Mouse (Mus musculus): Measurements from ENCODE around the gene Setd1a. TPM values are rescaled to one million over a fixed set of nuclear protein-coding genes. Genes with fewer than 3 reads are reported as not detected.
"Not testable (repeated sequence)": the region's sequence is repeated elsewhere in the genome, so short reads cannot be mapped to it uniquely, and the experiment has no call there.

Gene Setd1a
- total RNA-seq, 2 experiments from 2014 or later = 26.1 to 29.9 TPM

GRCm38 (mm10) chr7:127822494-127822893, 46.0 kb downstream of the Setd1a start:
- intact Hi-C loops (cut with DNase I) = no loop called here
- DNase-seq = no peak

- DNase-seq = no peak
- intact Hi-C loops (cut with DNase I) = no loop called here
These were observed 47.0 kb downstream of the Setd1a start for GRCm38 (mm10) chr7:127823236-127824171.

GRCm38 (mm10) chr7:127824176-127824871, 47.9 kb downstream of the Setd1a start, which contains the start of the genes Stx4a and Stx1b:
TSS of gene Stx4a (plus strand) at chr7:127824294.
TSS of gene Stx1b (minus strand) at chr7:127824549.
- intact Hi-C loops (cut with DNase I) = no loop called here
- peak; percentile 20 to 38 for DNase-seq

GRCm38 (mm10) chr7:127835550-127835949, 59.1 kb downstream of the Setd1a start:
- no peak for DNase-seq
- intact Hi-C loops (cut with DNase I) = no loop called here

- intact Hi-C loops (cut with DNase I) = no loop called here
- DNase-seq = no peak
These were observed 61.0 kb downstream of the Setd1a start for GRCm38 (mm10) chr7:127837473-127837872.

GRCm38 (mm10) chr7:127837878-127838277, 61.4 kb downstream of the Setd1a start:
- intact Hi-C loops (cut with DNase I); DNase-seq: not testable (repeated sequence)

- intact Hi-C loops (cut with DNase I) = loop anchor here (2.0 to 5.0 kb wide), 2 partner anchors 39 to 63 kb away; partner anchors contain the start of genes Hsd3b7 and Setd1a
- not testable (repeated sequence) for DNase-seq
These were observed 63.6 kb downstream of the Setd1a start for GRCm38 (mm10) chr7:127840031-127840430.

- DNase-seq = no peak
- intact Hi-C loops (cut with DNase I) = loop anchor here (2.0 to 5.0 kb wide), 2 partner anchors 40 to 64 kb away; partner anchors contain the start of genes Hsd3b7 and Setd1a
These were observed 64.4 kb downstream of the Setd1a start for GRCm38 (mm10) chr7:127840886-127841285.

- intact Hi-C loops (cut with DNase I) = loop anchor here (2.0 to 5.0 kb wide), 2 partner anchors 41 to 64 kb away; partner anchors contain the start of genes Hsd3b7 and Setd1a
- peak; percentile 96 for DNase-seq
These were observed 65.0 kb downstream of the Setd1a start for GRCm38 (mm10) chr7:127841340-127842000.

GRCm38 (mm10) chr7:127842001-127842718, 65.7 kb downstream of the Setd1a start:
- intact Hi-C loops (cut with DNase I) = loop anchor here (2.0 to 5.0 kb wide), 3 partner anchors 27 to 65 kb away; partner anchors contain the start of gene Setd1a
- peak; percentile 84 to 88 for DNase-seq

Other genes starting within 250 kb of the Setd1a start
- gene Tmem265, start 215.3 kb upstream of the Setd1a start, total RNA-seq (2021) = not detected
- 10 to 100 TPM; 21.0 to 21.1 TPM for gene Phkg2, start 203.3 kb upstream of the Setd1a start, total RNA-seq (2021)
- gene Ccdc189, start 188.1 kb upstream of the Setd1a start, total RNA-seq (2021) = 1 to 10 TPM; 7.3 to 8.7 TPM
- gene Rnf40, start 187.9 kb upstream of the Setd1a start, total RNA-seq (2021) = 10 to 100 TPM; 54.3 to 57.0 TPM
- 10 to 100 TPM; 32.4 to 35.1 TPM for gene Zfp629, start 160.9 kb upstream of the Setd1a start, total RNA-seq (2021)
- gene Bcl7c, start 67.7 kb upstream of the Setd1a start, total RNA-seq (2021) = 10 to 100 TPM; 60.5 to 62.9 TPM
- 1 to 10 TPM; 4.6 to 7.5 TPM for gene Ctf1, start 63.9 kb upstream of the Setd1a start, total RNA-seq (2021)
- not detected for gene Ctf2, start 44.5 kb upstream of the Setd1a start, total RNA-seq (2021)
- 1 to 10 TPM; 5.6 to 6.2 TPM for gene Fbxl19, start 32.1 kb upstream of the Setd1a start, total RNA-seq (2021)
- gene Orai3, start 6.9 kb upstream of the Setd1a start, total RNA-seq (2021) = 10 to 100 TPM; 18.0 to 20.9 TPM
- gene Gm49388, start 8.9 kb downstream of the Setd1a start, total RNA-seq (2021) = 1 to 10 TPM; 2.7 to 3.1 TPM
- gene Hsd3b7, start 23.9 kb downstream of the Setd1a start, total RNA-seq (2021) = 10 to 100 TPM; 15.9 to 16.1 TPM
- gene Stx4a, start 47.6 kb downstream of the Setd1a start, total RNA-seq (2021) = 10 to 100 TPM; 69.2 to 72.5 TPM
- gene Stx1b, start 47.9 kb downstream of the Setd1a start, total RNA-seq (2021) = 1 to 10 TPM in 1 of 2 experiments, under 1 TPM in 1; 0.89 to 1.7 TPM
- gene Zfp646, start 99.6 kb downstream of the Setd1a start, total RNA-seq (2021) = 10 to 100 TPM; 23.3 to 23.9 TPM
- gene Zfp668, start 100.2 kb downstream of the Setd1a start, total RNA-seq (2021) = 1 to 10 TPM; 5.8 to 8.0 TPM
- 1 to 10 TPM in 1 of 2 experiments, under 1 TPM in 1; 0.60 to 1.1 TPM for gene Prss53, start 114.3 kb downstream of the Setd1a start, total RNA-seq (2021)
- not detected for gene Gm21974, start 118.8 kb downstream of the Setd1a start, total RNA-seq (2021)
- gene Vkorc1, start 118.9 kb downstream of the Setd1a start, total RNA-seq (2021) = 10 to 100 TPM; 33.8 to 34.3 TPM
- gene Bckdk, start 127.4 kb downstream of the Setd1a start, total RNA-seq (2021) = 10 to 100 TPM; 96.6 to 98.5 TPM
- 10 to 100 TPM; 12.7 to 14.6 TPM for gene Kat8, start 135.8 kb downstream of the Setd1a start, total RNA-seq (2021)
- not detected for gene Prss8, start 153.4 kb downstream of the Setd1a start, total RNA-seq (2021)
- gene Prss36, start 170.1 kb downstream of the Setd1a start, total RNA-seq (2021) = 1 to 10 TPM; 5.0 to 6.6 TPM
- 100 to 1,000 TPM; 297 to 307 TPM for gene Fus, start 190.8 kb downstream of the Setd1a start, total RNA-seq (2021)
- 10 to 100 TPM; 14.2 to 21.0 TPM for gene Pycard, start 217.2 kb downstream of the Setd1a start, total RNA-seq (2021)
- gene Trim72, start 227.3 kb downstream of the Setd1a start, total RNA-seq (2021) = 100 to 1,000 TPM; 144 to 159 TPM

Measured in heart, postnatal 10 days (tissue).